ENCODE assay signal across 20 mouse cellular contexts in the genomic region with DNA sequence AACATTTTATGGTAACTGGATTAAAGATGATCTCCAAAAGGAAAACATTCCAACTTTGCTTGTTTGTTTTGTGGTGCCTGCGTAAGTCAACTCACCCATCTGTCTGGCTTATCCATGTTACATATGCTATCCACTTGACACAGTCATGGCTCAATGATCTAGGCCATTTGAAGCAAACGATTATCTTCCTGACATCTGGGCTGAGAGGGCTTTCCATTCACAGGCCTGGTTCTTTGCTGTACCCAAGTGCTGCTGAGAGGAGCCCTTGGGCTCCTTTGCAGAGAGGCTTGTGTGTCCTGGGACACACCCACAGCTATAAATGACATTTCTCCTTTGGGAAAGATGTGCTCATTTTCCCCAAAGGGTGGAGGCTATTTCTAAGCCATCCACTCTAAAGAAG. TPM values are rescaled to one million over a fixed set of nuclear protein-coding genes. Genes with fewer than 3 reads are reported as not detected.
DNase-seq lines count a peak whose midpoint lies in the region; ATAC-seq and TF ChIP-seq lines count a peak whose summit lies in the region.
"Had no signal": no experiment of that assay in that cellular context is flagged by ENCODE, and none has a peak within 500 bp of the region (broad histone marks: within the 10 kb centered on the region; RNA-seq: fewer than 3 reads in every experiment).

No protein-coding gene starts in this region.

- DNase-seq in embryonic facial prominence, embryonic 14.5 days (ENCODE audit: low spot score): no peak
- DNase-seq in embryonic facial prominence, embryonic 10.5 days (ENCODE audit: low spot score): no peak
- no peak for DNase-seq in kidney, adult 2 months
- no peak for DNase-seq in kidney, postnatal 4 days
- DNase-seq in CH12.LX (ENCODE audit: extremely low read depth): no peak
- DNase-seq in lung, postnatal 36 days: no peak
- DNase-seq in embryo, embryonic 10 days (ENCODE audit: low spot score): no peak
- DNase-seq: cerebellum, adult 9-11 months; heart, postnatal 10 days; lung, postnatal 4 days; thymus, postnatal 4 days had no signal

- H3K9me3 ChIP-seq in embryonic facial prominence, embryonic 14.5 days (ENCODE audit: control insufficient read depth, low read length): no peaks in the 10 kb centered on the region
- H3K9me3 ChIP-seq in embryonic facial prominence, embryonic 10.5 days: no peaks in the 10 kb centered on the region
- H3K9me3 ChIP-seq in CH12.LX (replicated peaks; ENCODE audit: low read length): no peaks in the 10 kb centered on the region
- H3K9me3 ChIP-seq in limb, embryonic 15.5 days: no peaks in the 10 kb centered on the region
- H3K9me3 ChIP-seq: forebrain, embryonic 13.5 days; midbrain, embryonic 12.5 days had no signal

- dilution Hi-C loops in CH12.LX (cut with MboI; ENCODE audit: extremely low pct_ligation_motif_present, extremely low pct_unique_long_range_greater_than_20kb, low sequenced_read_pairs): no loop called here

- TF ChIP-seq POLR2A in kidney, adult 2 months (IDR thresholded peaks at IDR 0.05; ENCODE audit: low read depth, low read length): no peak
- TF ChIP-seq POLR2A in CH12.LX (IDR thresholded peaks at IDR 0.05; ENCODE audit: low read depth, low read length): no peak

- H3K9ac ChIP-seq in embryonic facial prominence, embryonic 14.5 days (ENCODE audit: low read depth, low read length): no peak overlapping the region
- H3K9ac ChIP-seq in CH12.LX (ENCODE audit: insufficient read depth, low read depth): no peak overlapping the region; the same call in 1 of the 2 replicates
- no peak overlapping the region for H3K9ac ChIP-seq in limb, embryonic 15.5 days
- H3K9ac ChIP-seq: forebrain, embryonic 13.5 days; midbrain, embryonic 12.5 days had no signal

- H3K4me1 ChIP-seq in embryonic facial prominence, embryonic 14.5 days (ENCODE audit: control insufficient read depth, insufficient read depth, low read length): peaks cover 22% of the 10 kb centered on the region; the same call in 1 of the 2 replicates
- peaks cover 30% of the 10 kb centered on the region for H3K4me1 ChIP-seq in embryonic facial prominence, embryonic 10.5 days
- H3K4me1 ChIP-seq in kidney, adult 2 months (ENCODE audit: control insufficient read depth, insufficient read depth, low read length): peaks cover 45% of the 10 kb centered on the region
- peaks cover 37 to 94% of the 10 kb centered on the region in 2 experiments for H3K4me1 ChIP-seq in CH12.LX (ENCODE audit: control insufficient read depth in 1 of 2, insufficient read depth in 2 of 2)
- H3K4me1 ChIP-seq in limb, embryonic 15.5 days: peaks cover 19% of the 10 kb centered on the region

- peak overlapping the region; percentile 52 for H3K27ac ChIP-seq in embryonic facial prominence, embryonic 14.5 days (replicated peaks; ENCODE audit: low read depth, low read length)
- H3K27ac ChIP-seq in embryonic facial prominence, embryonic 10.5 days (replicated peaks): no peak overlapping the region
- H3K27ac ChIP-seq in kidney, adult 2 months (ENCODE audit: insufficient read depth, low read depth, low read length): peak overlapping the region; percentile 87
- H3K27ac ChIP-seq in CH12.LX (ENCODE audit: insufficient read depth, low read depth): no peak overlapping the region
- H3K27ac ChIP-seq in limb, embryonic 15.5 days: 0 out of 2 replicates have a peak overlapping the region, but pooled peaks have one; percentile 11
- H3K27ac ChIP-seq: forebrain, embryonic 13.5 days; midbrain, embryonic 12.5 days had no signal

- no peak overlapping the region for H3K4me2 ChIP-seq in embryonic facial prominence, embryonic 14.5 days (ENCODE audit: low read depth, low read length)
- H3K4me2 ChIP-seq in CH12.LX (ENCODE audit: insufficient read depth, low read depth, poor library complexity, severe bottlenecking): peak overlapping the region; percentile 13; the same call in 1 of the 2 replicates
- H3K4me2 ChIP-seq in limb, embryonic 15.5 days: no peak overlapping the region
- H3K4me2 ChIP-seq: forebrain, embryonic 13.5 days; midbrain, embryonic 12.5 days had no signal

- peaks cover 97% of the 10 kb centered on the region for H3K79me2 ChIP-seq in CH12.LX (replicated peaks; ENCODE audit: control insufficient read depth, extremely low read depth, insufficient read depth, poor library complexity, severe bottlenecking)

- no peak for TF ChIP-seq CTCF in kidney, adult 2 months (conservative IDR thresholded peaks at IDR 0.05; ENCODE audit: insufficient read depth, insufficient read length, low read depth, low read length)
- no peak for TF ChIP-seq CTCF in CH12.LX (conservative IDR thresholded peaks at IDR 0.05 in 1 of 2, IDR thresholded peaks at IDR 0.05 in 1 of 2; ENCODE audit: low read depth in 2 of 2, low read length in 2 of 2)

- in situ Hi-C loops in CH12.LX (cut with MboI; ENCODE audit: low pct_ligation_motif_present, low pct_unique_long_range_greater_than_20kb, low sequenced_read_pairs): loop anchor here (25.0 kb wide), 1 partner anchor 267 kb away; a partner anchor contains a TSS

- TF ChIP-seq EP300 in CH12.LX (IDR thresholded peaks at IDR 0.05; ENCODE audit: low read length): no peak

- no peak for ATAC-seq in embryonic facial prominence, embryonic 14.5 days (ENCODE audit: low read depth)
- no peak for ATAC-seq in limb, embryonic 15.5 days (ENCODE audit: insufficient number of reproducible peaks, low FRiP score, low TSS enrichment, low read depth)
- ATAC-seq: CD4-positive, CD25-positive, alpha-beta regulatory T cell, adult 4 months; forebrain, embryonic 13.5 days had no signal

- no peak overlapping the region for H3K4me3 ChIP-seq in embryonic facial prominence, embryonic 14.5 days (ENCODE audit: low read depth, low read length)
- no peak overlapping the region for H3K4me3 ChIP-seq in embryonic facial prominence, embryonic 10.5 days
- H3K4me3 ChIP-seq in kidney, adult 2 months (ENCODE audit: insufficient read depth, low read depth, low read length): no peak overlapping the region
- no peak overlapping the region for H3K4me3 ChIP-seq in CH12.LX (replicated peaks in 1 of 3; ENCODE audit: low read depth in 2 of 3, low read length in 2 of 3, poor library complexity in 1 of 3)
- H3K4me3 ChIP-seq in limb, embryonic 15.5 days: no peak overlapping the region
- H3K4me3 ChIP-seq: forebrain, embryonic 13.5 days; layer of hippocampus, adult 2 months; midbrain, embryonic 12.5 days had no signal

- WGBS in embryonic facial prominence, embryonic 14.5 days: 48% methylated on average over 2 of the region's 2 CpGs
- 57% methylated on average over 2 of the region's 2 CpGs for WGBS in embryonic facial prominence, embryonic 10.5 days
- 51% methylated on average over 2 of the region's 2 CpGs for WGBS in kidney, adult 2 months
- 55% methylated on average over 2 of the region's 2 CpGs for WGBS in limb, embryonic 15.5 days

- H3K27me3 ChIP-seq in embryonic facial prominence, embryonic 14.5 days (replicated peaks; ENCODE audit: control insufficient read depth, insufficient read depth, low read length): no peaks in the 10 kb centered on the region
- H3K27me3 ChIP-seq in embryonic facial prominence, embryonic 10.5 days (replicated peaks; ENCODE audit: low read depth, poor library complexity, severe bottlenecking): no peaks in the 10 kb centered on the region
- no peaks in the 10 kb centered on the region for H3K27me3 ChIP-seq in kidney, adult 2 months (replicated peaks; ENCODE audit: control insufficient read depth, insufficient read depth, low read length)
- no peaks in the 10 kb centered on the region for H3K27me3 ChIP-seq in CH12.LX (replicated peaks)
- no peaks in the 10 kb centered on the region for H3K27me3 ChIP-seq in limb, embryonic 15.5 days
- H3K27me3 ChIP-seq: forebrain, embryonic 13.5 days; midbrain, embryonic 12.5 days had no signal

- H3K36me3 ChIP-seq in embryonic facial prominence, embryonic 14.5 days (ENCODE audit: control insufficient read depth, insufficient read depth, low read length): 0 out of 2 replicates have a peak, but pooled peaks cover 12% of the 10 kb centered on the region
- H3K36me3 ChIP-seq in embryonic facial prominence, embryonic 10.5 days (replicated peaks): 0 out of 2 replicates have a peak, but pooled peaks cover 5% of the 10 kb centered on the region
- no peaks in the 10 kb centered on the region; the same call in 1 of the 2 replicates for H3K36me3 ChIP-seq in kidney, adult 2 months (ENCODE audit: control insufficient read depth, insufficient read depth, low read length)
- H3K36me3 ChIP-seq in CH12.LX (replicated peaks in 1 of 2; ENCODE audit: control insufficient read depth in 1 of 2, insufficient read depth in 1 of 2, low read length in 1 of 2): peaks cover 72 to 90% of the 10 kb centered on the region in 2 experiments
- H3K36me3 ChIP-seq in limb, embryonic 15.5 days: peaks cover 17% of the 10 kb centered on the region; the same call in 1 of the 2 replicates

- no peak for TF ChIP-seq RAD21 in CH12.LX (IDR thresholded peaks at IDR 0.05; ENCODE audit: low read depth, low read length)

TF ChIP-seq in CH12.LX, 34 proteins besides CTCF, POLR2A, EP300 and RAD21:
- TF ChIP-seq SIN3A (IDR thresholded peaks at IDR 0.05; ENCODE audit: low read length): peak; percentile 50; the same call in 1 of the 2 replicates
- TF ChIP-seq MAZ (IDR thresholded peaks at IDR 0.05; ENCODE audit: low read depth, low read length): no peak
- no peak for TF ChIP-seq ELF1 (IDR thresholded peaks at IDR 0.05; ENCODE audit: low read depth, low read length)
- no peak for TF ChIP-seq MYC (IDR thresholded peaks at IDR 0.05; ENCODE audit: low read depth, low read length)
- TF ChIP-seq ZMIZ1 (IDR thresholded peaks at IDR 0.05; ENCODE audit: low read depth, low read length): peak; percentile 48; the same call in 1 of the 2 replicates

RNA-seq across cellular contexts. Expression of a gene that starts 13.3 kb away (rescaled TPM):
- 7.8 and 9.0 TPM in 2 replicates for polyA plus RNA-seq in embryonic facial prominence, embryonic 14.5 days (2014; fragmentation: Nextera tagmentation; extraction: Ambion mirVana)
- 2.1 and 2.7 TPM in 2 replicates for polyA plus RNA-seq in embryonic facial prominence, embryonic 10.5 days (2016; fragmentation: Nextera tagmentation; extraction: Ambion mirVana)
- 19.9 and 22.0 TPM in 2 replicates for polyA plus RNA-seq in kidney, adult 2 months (2012; rRNA removed)
- total RNA-seq in CH12.LX (2012; rRNA removed) (125 and 140 TPM in 2 replicates), CH12.LX (2014; rRNA removed) (119 and 142 TPM in 2 replicates)
- 99.0 and 104 TPM in 2 replicates for polyA plus RNA-seq in CH12.LX (2012; ENCODE audit: insufficient read length, low read depth)
- polyA plus RNA-seq in limb, embryonic 15.5 days (2015; fragmentation: Nextera tagmentation; extraction: Ambion mirVana): 3.7 and 5.6 TPM in 2 replicates

RNA-seq across cellular contexts. Expression of a gene that starts 41.9 kb away (rescaled TPM):
- polyA plus RNA-seq in embryonic facial prominence, embryonic 14.5 days (2014; fragmentation: Nextera tagmentation; extraction: Ambion mirVana): 0.07 and 0.09 TPM in 2 replicates
- not detected in 2 replicates for polyA plus RNA-seq in embryonic facial prominence, embryonic 10.5 days (2016; fragmentation: Nextera tagmentation; extraction: Ambion mirVana)
- polyA plus RNA-seq in kidney, adult 2 months (2012; rRNA removed): 0.03 and 0.10 TPM in 2 replicates
- total RNA-seq in CH12.LX (2012; rRNA removed) (not detected in 2 replicates), CH12.LX (2014; rRNA removed) (not detected in 2 replicates)
- 0.11 TPM in 1 of 2 replicates, not detected in the other for polyA plus RNA-seq in CH12.LX (2012; ENCODE audit: insufficient read length, low read depth)
- polyA plus RNA-seq in limb, embryonic 15.5 days (2015; fragmentation: Nextera tagmentation; extraction: Ambion mirVana): 0.06 TPM in 1 of 2 replicates, not detected in the other
- total RNA-seq: granulocyte monocyte progenitor cell, adult 5-6 weeks; MEL had no signal
- polyA plus RNA-seq: CD4-positive, CD25-positive, alpha-beta regulatory T cell, adult 4 months; liver, embryonic 16.5 days; neural tube, embryonic 11.5 days had no signal

Comparison
In these comparisons a context has a peak if more than half of its experiments do, and no peak if none do; other contexts are left out.
1. H3K27ac ChIP-seq: peak in embryonic facial prominence, embryonic 14.5 days (single experiment), kidney, adult 2 months (single experiment) and limb, embryonic 15.5 days (single experiment); none in embryonic facial prominence, embryonic 10.5 days (single experiment) and CH12.LX (single experiment).